Mouse (Mus musculus) urinary bladder, postnatal 10 days (tissue): ENCODE data around the gene Mrpl10.

ENCODE experiments used
- DNase-seq: peaks from one replicate; pipeline ENCODE4 v3.0.0; 2022; ENCODE audit warnings: low spot score

Mrpl10 gene

DNA sequence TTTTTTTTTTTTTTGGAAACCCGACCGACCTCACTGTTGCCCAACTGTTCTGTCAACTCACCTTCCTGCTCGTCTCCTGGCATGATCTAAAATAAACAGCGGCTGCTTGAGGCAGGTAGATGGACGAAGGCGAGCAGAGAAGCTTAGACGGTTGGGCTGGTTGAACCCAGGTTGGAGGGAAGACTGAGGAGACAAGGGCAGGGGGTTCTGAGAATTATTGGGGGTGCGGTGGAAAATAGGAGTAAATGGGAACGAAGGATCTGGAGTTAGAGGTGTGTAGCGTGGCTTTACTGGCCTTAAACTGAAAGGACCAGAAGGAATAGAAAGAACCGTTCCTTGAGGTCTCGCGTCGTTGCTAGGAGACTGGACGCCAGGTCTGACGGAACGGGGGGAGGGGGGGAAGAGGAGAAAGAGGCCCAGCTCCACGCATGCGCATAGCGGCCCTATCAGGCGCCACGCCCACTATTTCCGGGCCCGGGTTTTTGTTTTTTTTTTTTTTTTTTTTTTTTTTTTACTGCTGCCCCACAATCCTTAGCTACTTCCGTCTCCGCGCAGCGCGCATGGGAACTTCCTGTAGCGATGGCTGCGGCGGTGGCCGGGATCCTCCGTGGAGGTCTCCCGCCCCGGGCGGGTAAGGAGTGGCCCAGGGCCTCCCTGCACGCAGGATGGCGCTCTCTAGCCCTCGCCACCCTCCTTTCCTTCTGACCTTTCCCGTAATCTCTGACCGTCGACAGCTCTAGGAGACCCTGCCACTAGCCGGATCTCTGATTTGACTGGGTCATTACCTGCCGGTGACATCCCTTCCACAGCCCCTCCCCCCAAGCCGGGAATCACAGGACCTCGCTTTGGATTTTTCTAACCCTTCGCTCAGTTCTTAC is at the start of gene Mrpl10, which contains the start of gene Lrrc46:
Mrpl10 (plus strand) TSS at position 539 of the 878 bp plus-strand sequence.
Lrrc46 (minus strand) TSS at position 386 of the 878 bp plus-strand sequence.
- peak; percentile 60 for DNase-seq

DNA sequence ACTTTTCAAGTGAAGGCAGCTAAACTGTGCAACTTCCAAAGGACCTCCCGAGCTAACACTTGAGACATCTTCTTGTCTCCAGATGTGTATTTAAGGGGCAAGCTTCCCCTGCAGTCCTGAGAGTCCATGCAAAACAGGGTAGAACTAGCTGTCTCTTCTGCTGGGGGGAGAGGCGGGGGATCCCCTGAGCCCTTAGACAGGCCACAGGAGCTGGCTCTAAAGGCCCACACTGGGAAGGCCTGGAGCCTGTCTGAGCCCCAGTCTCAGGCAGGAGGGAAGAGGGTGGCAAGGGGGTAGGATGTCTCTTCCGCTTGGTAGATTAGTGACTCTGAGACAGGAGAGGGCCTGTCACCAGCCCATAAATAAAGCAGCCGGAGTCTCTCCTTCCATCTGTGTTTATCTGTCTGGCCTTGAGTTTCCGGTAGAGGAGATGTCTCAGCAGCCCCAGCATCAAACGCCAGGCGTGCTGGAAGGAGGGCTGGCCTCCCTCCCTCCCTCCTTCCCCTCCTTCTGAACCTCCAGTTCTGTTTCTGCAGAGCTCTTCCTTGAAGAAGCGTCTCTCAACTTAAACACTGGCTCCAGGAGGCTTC is 48.5 kb upstream of the Mrpl10 start:
- DNase-seq: no peak

DNA sequence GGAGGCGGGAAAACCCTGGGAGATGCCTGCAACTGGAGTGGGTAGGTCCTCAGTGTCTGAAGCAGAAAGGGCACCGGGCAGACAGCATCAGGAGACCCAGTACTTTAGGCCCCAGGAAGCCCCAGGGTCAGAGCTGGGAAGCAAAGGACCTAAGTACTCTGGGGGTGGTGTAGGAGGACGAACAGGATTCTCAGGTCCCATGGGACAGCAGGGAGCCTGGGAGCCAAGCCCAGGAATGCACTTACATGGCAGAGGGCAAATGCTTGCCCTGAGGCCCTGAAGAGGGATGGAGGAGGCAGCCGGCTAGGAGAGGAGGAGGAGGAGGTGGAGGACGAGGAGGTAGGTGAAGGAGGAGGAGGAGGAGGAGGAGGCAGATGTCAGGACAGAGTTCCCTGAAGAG is 46.3 kb upstream of the Mrpl10 start:
- DNase-seq: no peak

DNA sequence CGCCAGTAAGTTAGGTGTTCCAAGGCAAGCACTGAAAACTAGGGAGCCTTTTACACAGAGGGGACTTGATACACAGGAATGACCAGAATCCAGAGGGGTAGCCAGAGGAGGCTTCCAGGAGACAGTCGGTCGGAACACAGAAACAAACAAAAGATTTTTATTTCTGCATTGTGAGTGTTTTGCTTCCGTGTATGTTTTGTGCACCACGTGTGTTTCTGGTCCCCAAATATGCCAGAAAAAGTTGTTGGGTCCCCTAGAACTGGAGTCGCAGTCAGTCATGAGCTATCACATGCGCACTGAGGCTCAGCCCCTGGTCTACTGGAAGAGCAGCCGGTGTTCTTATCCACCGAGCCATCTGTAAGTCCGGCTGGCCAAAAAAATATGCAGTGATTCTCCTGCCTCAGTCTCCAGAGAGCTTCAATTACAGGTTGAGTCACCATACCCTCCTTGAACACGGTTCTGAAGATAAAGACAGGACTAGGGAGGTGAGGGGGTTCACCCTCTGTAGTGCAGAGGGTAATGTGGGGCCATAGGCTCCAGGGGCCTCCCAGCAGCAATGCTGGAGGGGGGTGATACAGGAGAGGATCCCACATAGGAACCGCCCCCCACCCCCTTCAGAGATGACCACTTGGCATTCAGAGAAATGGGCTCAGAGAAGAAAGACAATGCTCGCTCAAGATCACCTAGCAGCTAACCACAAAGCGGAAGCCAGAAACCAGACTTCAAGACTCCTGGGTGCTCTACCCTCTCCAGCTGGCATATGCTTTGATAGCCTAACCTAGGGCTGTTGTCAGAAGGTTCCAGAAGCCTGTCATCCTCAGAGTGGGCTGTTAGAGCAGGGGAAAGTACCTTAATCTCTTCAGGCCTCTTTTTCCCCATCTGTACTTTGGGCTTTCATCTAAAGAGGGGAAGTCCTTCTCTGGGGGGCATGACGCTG is 45.3 kb upstream of the Mrpl10 start:
- DNase-seq: no peak

DNA sequence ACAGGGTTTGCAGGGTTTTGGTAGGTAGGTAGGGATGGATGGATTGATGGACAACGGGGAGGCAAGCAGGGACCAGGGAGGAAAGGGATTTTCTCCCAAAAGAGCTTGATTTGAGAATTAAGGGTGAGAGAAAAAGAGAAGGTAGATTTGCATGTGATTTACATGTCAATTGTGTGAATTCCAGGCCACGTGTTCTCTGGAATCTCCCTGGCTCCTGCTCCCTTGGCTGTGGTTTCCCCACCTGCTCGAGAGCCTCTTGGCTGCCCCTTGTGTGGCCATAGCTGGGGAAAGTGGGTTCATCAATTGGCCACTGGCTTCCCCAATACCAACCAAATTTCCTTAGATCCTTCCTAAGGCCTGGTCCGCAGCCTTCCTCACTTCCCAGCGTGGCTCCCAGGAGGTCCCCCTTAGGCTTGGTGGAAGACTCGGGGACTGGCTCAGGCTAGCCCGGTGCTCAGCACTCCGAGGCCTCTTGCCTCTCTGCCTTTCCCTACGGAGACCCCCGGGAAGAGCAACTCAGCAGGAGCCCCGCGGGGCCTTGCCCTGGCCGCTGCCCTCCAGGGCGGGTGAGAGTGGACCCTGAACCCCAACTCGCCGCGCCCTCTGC is 44.5 kb upstream of the Mrpl10 start:
- DNase-seq: no peak

DNA sequence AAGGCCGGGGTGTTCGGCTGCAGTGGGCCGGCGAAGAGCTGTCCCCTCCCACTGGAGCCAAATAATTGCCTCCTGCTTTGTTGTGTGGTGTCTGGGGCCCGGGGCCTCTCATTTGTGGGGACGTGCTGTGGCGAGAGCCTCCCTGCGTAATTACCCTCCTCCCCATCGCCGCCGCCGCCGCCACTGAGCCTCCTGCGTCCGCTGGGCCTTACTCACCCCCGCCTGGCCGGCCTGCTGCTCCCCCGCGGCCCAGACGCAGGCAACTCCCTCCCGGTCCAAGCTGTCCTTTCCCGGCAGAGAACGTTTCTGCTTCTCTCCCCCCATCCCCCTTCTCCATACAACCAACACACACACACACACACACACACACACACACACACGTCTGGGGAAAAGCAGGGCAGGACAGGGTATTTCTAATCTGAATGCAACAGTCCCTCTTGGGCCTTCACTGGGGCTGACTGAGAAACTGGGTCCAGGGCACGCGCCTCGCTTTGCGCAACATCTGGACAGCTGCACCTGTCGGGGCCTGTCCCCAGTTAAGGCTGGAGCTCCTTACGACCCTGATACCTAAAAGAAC is 43.9 kb upstream of the Mrpl10 start:
- no peak for DNase-seq

DNA sequence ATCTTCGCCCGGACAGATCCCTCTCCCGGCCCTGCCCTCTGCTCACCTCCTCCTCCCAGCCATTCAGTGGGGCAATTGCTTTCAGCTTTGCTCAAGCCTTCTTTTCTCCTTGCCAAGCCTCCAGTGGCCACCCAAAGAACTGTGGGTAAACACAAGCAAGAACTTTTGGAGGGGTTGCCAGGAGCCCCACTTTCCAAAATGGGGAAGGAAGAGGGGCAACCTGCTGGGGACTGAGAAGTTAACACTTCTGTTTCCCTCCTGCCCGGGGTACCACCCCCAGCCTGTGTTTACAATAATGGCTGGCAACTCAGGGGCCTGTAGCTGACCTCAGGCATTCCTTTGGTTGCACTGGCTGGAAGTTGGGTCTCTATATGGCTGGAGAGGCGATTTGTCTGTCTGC is 38.2 kb upstream of the Mrpl10 start:
- no peak for DNase-seq

DNA sequence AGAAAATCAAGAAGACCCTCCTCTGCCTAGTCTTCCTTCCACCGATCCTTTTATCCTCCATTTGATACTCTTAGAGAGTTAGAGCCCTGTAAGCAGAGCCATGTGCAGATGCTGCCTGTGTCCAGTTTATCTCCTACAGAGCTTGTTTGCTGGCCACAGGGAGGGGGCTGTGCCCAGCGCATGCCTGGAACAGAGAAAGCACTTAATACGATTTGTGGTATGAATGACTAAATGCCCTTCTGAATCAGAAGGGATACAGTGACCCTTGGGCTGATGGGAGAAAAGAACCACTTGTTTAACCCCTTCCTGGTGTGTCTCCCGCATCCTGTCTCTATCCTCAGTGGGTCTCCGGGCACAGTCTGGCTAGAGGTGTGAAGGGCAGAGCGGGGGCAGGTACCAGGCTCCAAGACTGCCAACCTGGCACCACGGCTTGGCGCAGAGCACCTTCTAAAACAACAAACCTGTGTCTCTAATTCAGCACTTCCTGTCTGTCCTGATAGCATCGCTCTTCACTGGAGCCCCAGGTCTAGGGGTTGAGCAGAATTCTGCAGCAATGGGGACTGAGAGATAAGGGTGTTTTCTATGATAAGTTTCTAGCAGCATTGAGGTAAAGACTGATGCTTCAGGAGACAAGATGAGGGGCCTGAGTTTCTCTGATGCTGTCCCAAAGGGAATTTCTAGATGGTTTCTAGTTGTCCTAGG is 34.1 kb upstream of the Mrpl10 start:
- no peak for DNase-seq

DNA sequence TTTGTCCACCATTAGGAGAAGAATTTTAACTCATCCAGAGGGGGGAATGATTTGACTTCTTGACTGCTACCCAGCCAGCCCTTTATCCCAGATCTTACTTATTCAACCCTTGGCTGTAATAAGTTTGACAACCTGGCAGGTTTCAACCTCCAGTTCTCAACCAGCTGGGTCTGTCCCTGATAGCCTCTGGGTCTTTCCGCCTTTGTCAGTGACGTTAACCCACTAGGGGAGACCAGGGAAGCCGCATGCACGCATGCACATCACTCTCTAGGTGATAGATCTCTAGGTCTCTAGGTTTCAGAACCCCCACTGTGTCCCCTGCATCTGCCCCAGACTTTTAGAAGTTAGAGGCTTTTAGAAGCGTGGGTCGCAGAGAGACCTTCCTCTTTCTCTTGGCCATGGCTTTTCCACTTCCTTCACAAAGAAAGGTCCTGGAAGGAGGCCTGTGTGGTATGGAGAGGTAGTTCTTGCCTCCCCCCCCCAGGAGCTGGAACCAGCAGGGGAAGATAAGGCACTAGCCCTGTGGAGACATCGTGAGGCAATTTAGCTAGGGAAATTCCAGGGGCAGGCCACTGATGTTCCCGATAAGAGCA is 32.1 kb upstream of the Mrpl10 start:
- no peak for DNase-seq

DNA sequence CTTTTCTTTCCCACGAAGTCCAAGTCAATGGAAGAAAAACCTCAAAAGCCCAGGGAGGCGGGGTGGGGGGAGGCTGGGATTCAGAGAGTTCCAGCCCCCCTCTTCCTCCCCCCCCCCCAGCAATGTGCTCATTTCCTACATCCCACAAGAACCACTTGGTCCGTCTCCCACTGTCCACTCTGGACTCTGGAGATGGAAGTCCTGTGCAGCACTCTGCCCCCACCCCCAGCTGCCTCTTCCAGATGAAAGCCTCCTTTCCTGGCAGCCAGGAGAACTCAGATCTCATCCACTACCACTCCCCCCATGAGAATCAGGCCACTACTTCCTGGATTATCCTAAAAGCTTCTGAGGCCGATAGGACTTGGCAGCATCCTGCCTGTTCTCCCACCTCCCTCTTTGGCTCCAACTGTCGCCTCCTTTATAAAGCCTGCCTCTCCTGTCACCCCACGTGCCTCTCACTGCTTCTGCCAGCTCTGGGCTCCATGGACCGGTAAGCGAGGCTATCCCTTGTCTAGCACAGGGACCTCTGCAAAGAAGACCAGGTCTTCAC is 28.2 kb upstream of the Mrpl10 start, which contains the start of gene Sp6:
Sp6 (plus strand) TSS at position 274 of the 550 bp plus-strand sequence.
- DNase-seq: no peak

DNA sequence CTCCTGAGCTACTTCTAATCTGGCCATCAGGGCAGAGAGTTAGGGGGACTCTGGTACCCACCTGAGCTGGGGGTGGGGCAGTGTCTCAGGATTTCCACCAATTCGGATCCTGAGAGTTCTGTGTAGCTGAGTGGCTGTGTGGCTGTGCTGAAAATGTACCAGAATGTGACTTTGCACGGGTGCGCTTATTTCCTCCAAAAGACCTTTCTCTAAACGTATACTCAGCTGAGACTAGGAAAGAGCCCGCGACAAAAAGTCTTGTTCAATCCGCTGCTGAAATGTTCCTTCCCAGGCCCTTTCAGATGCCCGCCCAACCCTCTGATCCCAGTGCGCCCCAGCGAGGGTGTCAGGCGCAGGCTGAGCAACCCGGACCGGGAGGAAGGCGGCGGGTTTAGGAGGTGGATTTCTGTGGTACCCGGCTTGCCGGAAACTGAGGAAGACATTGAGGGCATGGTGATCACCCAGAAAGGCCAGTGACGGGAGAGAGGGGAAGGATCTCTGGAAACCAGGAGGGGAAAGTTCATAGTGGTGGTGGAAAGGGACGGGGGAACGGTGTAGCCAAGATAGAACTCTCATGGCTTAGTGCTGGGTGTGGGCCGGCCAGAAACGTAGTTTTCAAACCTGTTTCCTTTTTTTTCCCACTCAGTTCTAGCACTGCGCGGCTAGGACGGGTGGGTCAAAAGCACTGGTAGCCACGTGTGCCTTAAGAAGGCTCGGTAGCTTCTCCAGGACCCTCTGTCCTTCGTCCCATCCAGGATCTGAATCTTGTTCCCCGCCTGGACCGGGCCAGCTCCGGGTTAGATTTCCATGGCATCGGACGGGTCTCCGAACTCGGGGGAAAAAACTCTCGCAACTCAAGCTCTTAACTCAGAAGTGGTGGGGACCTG is 23.4 kb upstream of the Mrpl10 start:
- DNase-seq: no peak

DNA sequence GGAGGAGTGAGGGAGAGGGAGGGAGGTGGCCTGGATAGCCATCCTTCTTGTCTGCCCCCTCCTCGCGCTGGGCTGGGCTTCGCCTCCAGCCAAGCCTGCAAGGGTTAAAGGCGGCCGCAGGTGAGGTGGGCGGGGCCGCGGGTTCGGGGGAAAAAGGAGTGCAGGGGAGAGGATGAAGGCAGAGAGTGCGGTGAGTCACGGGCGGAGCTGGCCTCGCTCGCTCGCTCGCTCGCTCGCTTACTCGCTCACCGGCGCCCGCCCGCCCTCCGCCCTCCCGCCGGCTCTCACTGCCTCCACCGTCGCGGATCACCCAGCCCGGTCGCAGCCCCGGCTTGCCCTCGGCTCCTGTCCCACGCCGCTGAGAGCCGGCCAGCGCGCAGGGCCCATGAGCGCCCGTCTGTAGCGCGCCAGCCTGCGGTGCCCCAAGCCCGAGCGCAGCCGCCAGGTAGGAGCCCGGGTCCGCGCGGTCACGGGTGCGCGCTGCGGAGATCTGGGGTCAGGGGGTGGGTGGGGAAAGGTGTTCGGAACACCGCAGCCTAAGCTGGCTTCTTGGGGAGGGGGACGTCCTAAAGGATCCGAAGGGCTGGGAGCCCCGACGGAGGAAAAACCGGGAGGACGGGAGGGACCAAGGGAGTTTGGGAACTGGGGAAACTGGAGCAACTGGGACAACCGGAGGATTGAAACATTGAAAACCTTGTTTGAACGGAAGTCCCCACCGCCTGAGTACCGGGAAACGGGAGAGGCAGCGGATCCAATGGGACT is 22.6 kb upstream of the Mrpl10 start:
- DNase-seq: no peak

DNA sequence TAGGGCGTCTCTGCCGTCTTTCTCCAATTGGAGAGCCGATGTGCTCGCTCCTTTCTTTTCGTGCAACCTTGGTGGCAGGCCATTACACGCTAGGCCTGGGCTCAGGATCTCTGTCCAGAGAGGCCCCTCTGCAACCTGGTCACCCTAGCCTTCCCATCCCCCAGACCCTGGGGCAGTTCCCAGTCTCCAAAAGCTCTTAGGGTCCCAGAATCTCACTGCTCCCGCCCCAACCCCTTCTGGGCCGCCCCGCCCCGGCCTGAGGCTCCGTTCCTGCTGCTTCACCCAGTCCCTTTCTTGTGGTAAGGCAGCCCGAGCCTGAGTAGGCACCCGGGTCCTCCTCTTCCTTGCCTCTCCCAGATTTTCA is 22.0 kb upstream of the Mrpl10 start:
- DNase-seq: no peak

DNA sequence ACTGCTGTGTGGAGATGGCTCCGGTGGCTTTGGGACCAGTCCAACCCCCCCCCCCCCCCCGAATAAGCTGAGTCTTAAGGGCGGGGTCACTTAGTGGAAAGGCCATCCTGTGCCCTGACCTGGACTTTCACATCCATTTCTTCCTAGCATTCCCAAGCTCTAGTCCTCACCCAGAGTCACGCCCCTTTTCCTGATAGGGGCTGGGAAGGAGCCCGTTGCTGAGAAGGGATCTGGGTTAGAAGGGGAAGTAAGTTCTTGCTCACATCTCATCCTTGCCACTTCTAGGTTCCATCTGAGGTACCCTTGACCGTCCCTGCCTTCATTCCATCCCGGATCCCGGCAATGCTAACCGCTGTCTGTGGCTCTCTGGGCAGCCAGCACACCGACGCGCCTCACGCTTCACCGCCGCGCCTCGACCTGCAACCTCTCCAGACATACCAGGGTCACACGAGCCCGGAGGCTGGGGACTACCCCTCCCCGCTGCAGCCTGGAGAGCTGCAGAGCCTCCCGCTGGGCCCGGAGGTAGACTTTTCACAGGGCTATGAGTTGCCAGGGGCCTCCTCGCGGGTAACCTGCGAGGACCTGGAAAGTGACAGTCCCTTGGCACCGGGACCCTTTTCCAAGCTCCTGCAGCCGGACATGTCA is 20.1 kb upstream of the Mrpl10 start:
- no peak for DNase-seq

DNA sequence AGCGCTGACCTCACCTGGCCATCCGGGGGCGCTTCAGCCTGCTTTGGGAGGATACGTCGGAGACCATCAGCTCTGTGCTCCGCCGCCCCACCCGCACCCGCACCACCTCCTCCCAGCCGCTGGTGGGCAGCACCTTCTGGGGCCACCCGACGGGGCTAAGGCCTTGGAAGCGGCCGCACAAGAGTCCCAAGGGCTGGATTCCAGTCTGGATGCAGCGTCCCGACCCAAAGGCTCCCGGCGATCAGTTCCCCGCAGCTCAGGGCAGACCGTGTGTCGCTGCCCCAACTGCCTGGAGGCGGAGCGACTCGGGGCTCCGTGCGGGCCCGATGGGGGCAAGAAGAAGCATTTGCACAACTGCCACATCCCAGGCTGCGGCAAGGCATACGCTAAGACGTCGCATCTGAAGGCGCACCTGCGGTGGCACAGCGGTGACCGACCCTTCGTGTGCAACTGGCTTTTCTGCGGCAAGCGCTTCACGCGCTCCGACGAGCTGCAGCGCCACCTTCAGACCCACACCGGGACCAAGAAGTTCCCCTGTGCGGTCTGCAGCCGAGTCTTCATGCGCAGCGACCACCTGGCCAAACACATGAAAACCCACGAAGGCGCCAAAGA is 19.4 kb upstream of the Mrpl10 start:
- DNase-seq: no peak

DNA sequence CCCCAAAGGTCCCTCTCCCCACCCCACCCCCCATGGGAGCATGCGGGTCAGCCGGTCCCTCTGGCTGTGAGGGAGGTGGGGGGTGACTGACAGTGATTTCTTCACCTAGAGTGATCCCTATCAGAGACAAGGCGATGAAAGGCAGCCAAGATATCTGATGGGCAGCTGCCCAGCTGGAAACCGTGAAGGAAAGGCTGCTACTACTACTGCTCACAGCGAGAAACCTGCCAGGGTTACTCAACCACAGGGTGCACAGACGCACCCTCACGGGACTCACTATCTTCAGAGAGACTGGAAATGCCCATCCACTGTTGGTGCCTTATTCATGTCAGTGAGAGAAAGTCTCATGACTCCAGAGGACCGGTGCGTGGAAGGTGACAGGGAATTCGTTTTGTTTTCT is 16.4 kb upstream of the Mrpl10 start:
- no peak for DNase-seq

DNA sequence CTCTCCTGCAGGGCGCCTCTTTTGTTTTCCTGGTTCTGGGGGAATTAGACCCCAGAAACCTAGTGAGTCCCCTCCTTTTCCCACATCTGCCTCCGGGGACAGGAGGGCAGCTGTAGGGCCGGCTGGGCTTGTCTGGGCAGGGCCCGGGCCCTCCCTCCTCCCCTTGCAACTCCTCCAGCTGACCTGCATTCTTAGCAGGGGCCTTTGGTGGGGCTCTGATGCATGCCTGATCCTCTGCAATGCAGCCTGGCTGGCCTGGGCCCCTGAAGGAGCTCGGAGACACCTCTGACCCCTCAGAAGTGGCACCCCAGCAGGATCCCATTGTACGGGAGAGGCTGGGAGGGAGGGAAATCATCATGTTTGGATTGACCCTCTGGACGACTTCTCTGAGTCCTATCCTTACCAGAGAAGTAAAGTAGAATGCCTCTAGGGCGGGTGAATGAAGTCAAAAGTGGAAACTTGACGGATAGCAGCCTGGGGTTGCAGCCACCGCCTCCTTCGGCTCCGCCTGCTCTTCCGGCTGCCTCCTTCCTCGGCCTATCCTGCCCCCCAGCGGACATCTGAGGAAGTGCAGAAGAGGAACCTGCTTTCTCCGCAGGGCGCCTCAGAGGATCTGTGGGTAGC is 15.5 kb upstream of the Mrpl10 start:
- peak; percentile 70 for DNase-seq
